Comparison of ENCODE assay signal across 16 mouse cellular contexts in the genomic region with DNA sequence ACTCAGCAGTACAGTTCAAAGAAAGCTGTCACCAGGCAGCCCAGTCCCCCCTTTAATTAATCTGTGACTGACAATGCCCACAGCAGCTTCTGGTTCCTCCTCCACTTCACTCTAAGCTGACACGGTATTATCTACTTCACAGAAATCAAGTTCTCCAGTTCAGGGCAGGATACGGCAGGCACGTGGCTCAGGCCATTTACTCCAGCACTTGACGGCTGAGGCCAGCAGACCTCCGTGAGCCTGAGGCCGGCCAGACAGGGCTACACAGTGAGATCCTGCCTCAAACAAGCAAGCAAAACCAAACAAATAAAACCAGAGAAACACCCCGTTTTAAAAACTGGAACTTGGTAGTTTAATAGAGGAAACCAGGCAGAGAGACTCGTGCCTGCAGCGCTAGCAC. TPM values are rescaled to one million over a fixed set of nuclear protein-coding genes. Genes with fewer than 3 reads are reported as not detected.
DNase-seq lines count a peak whose midpoint lies in the region; ATAC-seq and TF ChIP-seq lines count a peak whose summit lies in the region.
"Had no signal": no experiment of that assay in that cellular context is flagged by ENCODE, and none has a peak within 500 bp of the region (broad histone marks: within the 10 kb centered on the region; RNA-seq: fewer than 3 reads in every experiment).

No protein-coding gene starts in this region.

- H3K4me3 ChIP-seq in hindbrain, embryonic 15.5 days = no peak overlapping the region
- no peak overlapping the region for H3K4me3 ChIP-seq in hindbrain, embryonic 14.5 days (replicated peaks; ENCODE audit: low read length)
- no peak overlapping the region for H3K4me3 ChIP-seq in neural tube, embryonic 15.5 days (replicated peaks)
- H3K4me3 ChIP-seq in heart, embryonic 16.5 days (ENCODE audit: low read length) = no peak overlapping the region
- H3K4me3 ChIP-seq in forebrain, postnatal 0 days (ENCODE audit: low read depth, low read length) = no peak overlapping the region
- H3K4me3 ChIP-seq in forebrain, embryonic 15.5 days = no peak overlapping the region
- H3K4me3 ChIP-seq: midbrain, embryonic 13.5 days; neural tube, embryonic 12.5 days had no signal

- H3K9me3 ChIP-seq in hindbrain, embryonic 15.5 days = no peaks in the 10 kb centered on the region
- H3K9me3 ChIP-seq in hindbrain, embryonic 14.5 days (ENCODE audit: control insufficient read depth, low read length) = no peaks in the 10 kb centered on the region
- no peaks in the 10 kb centered on the region for H3K9me3 ChIP-seq in neural tube, embryonic 15.5 days (replicated peaks)
- H3K9me3 ChIP-seq in heart, embryonic 16.5 days (replicated peaks; ENCODE audit: control insufficient read depth, low read length) = no peaks in the 10 kb centered on the region
- no peaks in the 10 kb centered on the region for H3K9me3 ChIP-seq in forebrain, postnatal 0 days (ENCODE audit: low read length)
- H3K9me3 ChIP-seq in forebrain, embryonic 15.5 days = no peaks in the 10 kb centered on the region
- H3K9me3 ChIP-seq: midbrain, embryonic 13.5 days; neural tube, embryonic 12.5 days had no signal

- H3K9ac ChIP-seq in hindbrain, embryonic 15.5 days = no peak overlapping the region
- no peak overlapping the region for H3K9ac ChIP-seq in hindbrain, embryonic 14.5 days
- H3K9ac ChIP-seq in neural tube, embryonic 15.5 days (replicated peaks) = no peak overlapping the region
- peak overlapping the region; percentile 56 for H3K9ac ChIP-seq in heart, embryonic 16.5 days (ENCODE audit: low read length)
- H3K9ac ChIP-seq in forebrain, postnatal 0 days = no peak overlapping the region
- no peak overlapping the region for H3K9ac ChIP-seq in forebrain, embryonic 15.5 days (replicated peaks)
- H3K9ac ChIP-seq: midbrain, embryonic 13.5 days; neural tube, embryonic 12.5 days had no signal

- 60% methylated on average over 9 of the region's 9 CpGs for WGBS in hindbrain, embryonic 15.5 days
- 65% methylated on average over 9 of the region's 9 CpGs for WGBS in hindbrain, embryonic 14.5 days
- WGBS in neural tube, embryonic 15.5 days = 80% methylated on average over 9 of the region's 9 CpGs
- WGBS in heart, embryonic 16.5 days = 44% methylated on average over 9 of the region's 9 CpGs
- 56% methylated on average over 9 of the region's 9 CpGs for WGBS in forebrain, postnatal 0 days
- WGBS in forebrain, embryonic 15.5 days = 74% methylated on average over 9 of the region's 9 CpGs

- no peaks in the 10 kb centered on the region for H3K4me1 ChIP-seq in hindbrain, embryonic 15.5 days (replicated peaks)
- no peaks in the 10 kb centered on the region for H3K4me1 ChIP-seq in hindbrain, embryonic 14.5 days (replicated peaks; ENCODE audit: control insufficient read depth, insufficient read depth, low read length)
- peaks cover 8% of the 10 kb centered on the region; the same call in 1 of the 2 replicates for H3K4me1 ChIP-seq in neural tube, embryonic 15.5 days
- peaks cover 53% of the 10 kb centered on the region for H3K4me1 ChIP-seq in heart, embryonic 16.5 days (ENCODE audit: control insufficient read depth, insufficient read depth, low read length)
- H3K4me1 ChIP-seq in forebrain, postnatal 0 days (ENCODE audit: insufficient read depth) = no peaks in the 10 kb centered on the region
- H3K4me1 ChIP-seq in forebrain, embryonic 15.5 days = no peaks in the 10 kb centered on the region; the same call in 1 of the 2 replicates
- H3K4me1 ChIP-seq: neural tube, embryonic 12.5 days had no signal

- H3K27ac ChIP-seq in hindbrain, embryonic 15.5 days (replicated peaks) = 0 out of 2 replicates have a peak overlapping the region, but pooled peaks have one; percentile 38
- H3K27ac ChIP-seq in hindbrain, embryonic 14.5 days = no peak overlapping the region
- peak overlapping the region; percentile 28; the same call in 1 of the 2 replicates for H3K27ac ChIP-seq in neural tube, embryonic 15.5 days (replicated peaks)
- peak overlapping the region; percentile 95 for H3K27ac ChIP-seq in heart, embryonic 16.5 days (ENCODE audit: low read length)
- H3K27ac ChIP-seq in forebrain, postnatal 0 days (ENCODE audit: low read depth, low read length) = no peak overlapping the region
- H3K27ac ChIP-seq in forebrain, embryonic 15.5 days (replicated peaks) = no peak overlapping the region
- H3K27ac ChIP-seq: midbrain, embryonic 13.5 days; neural tube, embryonic 12.5 days had no signal

- peaks cover 27% of the 10 kb centered on the region for H3K36me3 ChIP-seq in hindbrain, embryonic 15.5 days
- H3K36me3 ChIP-seq in hindbrain, embryonic 14.5 days (replicated peaks; ENCODE audit: control insufficient read depth, insufficient read depth) = peaks cover 61% of the 10 kb centered on the region
- H3K36me3 ChIP-seq in neural tube, embryonic 15.5 days = peaks cover 46% of the 10 kb centered on the region
- H3K36me3 ChIP-seq in heart, embryonic 16.5 days (ENCODE audit: control insufficient read depth, insufficient read depth) = peaks cover 17% of the 10 kb centered on the region
- H3K36me3 ChIP-seq in forebrain, postnatal 0 days (ENCODE audit: insufficient read depth) = peaks cover 58% of the 10 kb centered on the region
- H3K36me3 ChIP-seq in forebrain, embryonic 15.5 days = peaks cover 45% of the 10 kb centered on the region

- DNase-seq in hindbrain, embryonic 14.5 days (ENCODE audit: low spot score) = no peak
- DNase-seq in neural tube, embryonic 10.5 days (ENCODE audit: extremely low spot score, low spot score) = no peak
- DNase-seq in forebrain, postnatal 0 days = no peak
- DNase-seq: lung, postnatal 10 days; thymus, adult 2 months had no signal

- H3K4me2 ChIP-seq in hindbrain, embryonic 15.5 days = no peak overlapping the region
- no peak overlapping the region for H3K4me2 ChIP-seq in hindbrain, embryonic 14.5 days (replicated peaks)
- no peak overlapping the region for H3K4me2 ChIP-seq in neural tube, embryonic 15.5 days
- peak overlapping the region; percentile 38 for H3K4me2 ChIP-seq in heart, embryonic 16.5 days (ENCODE audit: low read depth, low read length)
- H3K4me2 ChIP-seq in forebrain, postnatal 0 days (ENCODE audit: low read depth) = no peak overlapping the region
- no peak overlapping the region for H3K4me2 ChIP-seq in forebrain, embryonic 15.5 days (replicated peaks)
- H3K4me2 ChIP-seq: midbrain, embryonic 13.5 days; neural tube, embryonic 12.5 days had no signal

- no peaks in the 10 kb centered on the region for H3K27me3 ChIP-seq in hindbrain, embryonic 15.5 days
- no peaks in the 10 kb centered on the region for H3K27me3 ChIP-seq in hindbrain, embryonic 14.5 days (ENCODE audit: control insufficient read depth, insufficient read depth, low read length)
- no peaks in the 10 kb centered on the region for H3K27me3 ChIP-seq in neural tube, embryonic 15.5 days (replicated peaks)
- no peaks in the 10 kb centered on the region for H3K27me3 ChIP-seq in heart, embryonic 16.5 days (ENCODE audit: control insufficient read depth, insufficient read depth, low read length)
- no peaks in the 10 kb centered on the region for H3K27me3 ChIP-seq in forebrain, postnatal 0 days (ENCODE audit: insufficient read depth, low read length)
- H3K27me3 ChIP-seq in forebrain, embryonic 15.5 days = no peaks in the 10 kb centered on the region
- H3K27me3 ChIP-seq: CH12.LX; midbrain, embryonic 13.5 days; neural tube, embryonic 12.5 days had no signal

- TF ChIP-seq CTCF in forebrain, postnatal 0 days (IDR thresholded peaks at IDR 0.05; ENCODE audit: low read depth) = no peak

- no peak for ATAC-seq in hindbrain, embryonic 15.5 days (ENCODE audit: low FRiP score, low read depth)
- ATAC-seq in hindbrain, embryonic 14.5 days (ENCODE audit: low FRiP score) = no peak
- ATAC-seq in neural tube, embryonic 15.5 days (ENCODE audit: low FRiP score) = no peak
- peak; percentile 49 for ATAC-seq in heart, embryonic 16.5 days (replicated peaks; ENCODE audit: extremely low read depth, insufficient read depth, low FRiP score)
- ATAC-seq in forebrain, postnatal 0 days = no peak
- no peak for ATAC-seq in forebrain, embryonic 15.5 days (replicated peaks)
- ATAC-seq: forebrain, embryonic 16.5 days; midbrain, embryonic 13.5 days had no signal

RNA-seq across cellular contexts. Expression of a gene that starts 21.1 kb away (rescaled TPM):
- polyA plus RNA-seq in hindbrain, embryonic 15.5 days (2015; fragmentation: Nextera tagmentation; extraction: Ambion mirVana) = 67.4 and 71.9 TPM in 2 replicates
- polyA plus RNA-seq in hindbrain, embryonic 14.5 days (2014; fragmentation: Nextera tagmentation; extraction: Ambion mirVana) = 68.0 and 76.5 TPM in 2 replicates
- 70.8 and 74.9 TPM in 2 replicates for polyA plus RNA-seq in neural tube, embryonic 15.5 days (2015; fragmentation: Nextera tagmentation; extraction: Ambion mirVana)
- polyA plus RNA-seq in heart, embryonic 16.5 days (2015; fragmentation: Nextera tagmentation; extraction: Ambion mirVana) = 22.2 and 22.6 TPM in 2 replicates
- 35.0 and 70.3 TPM in 2 replicates for total RNA-seq in forebrain, postnatal 0 days (2014; rRNA removed)
- 85.2 and 92.8 TPM in 2 replicates for polyA plus RNA-seq in forebrain, postnatal 0 days (2015; fragmentation: Nextera tagmentation; extraction: Ambion mirVana)
- 34.8 and 37.4 TPM in 2 replicates for polyA plus RNA-seq in forebrain, embryonic 15.5 days (2015; fragmentation: Nextera tagmentation; extraction: Ambion mirVana)

RNA-seq across cellular contexts. Expression of a gene that starts 30.4 kb away (rescaled TPM):
- 134 and 149 TPM in 2 replicates for polyA plus RNA-seq in hindbrain, embryonic 15.5 days (2015; fragmentation: Nextera tagmentation; extraction: Ambion mirVana)
- 136 and 148 TPM in 2 replicates for polyA plus RNA-seq in hindbrain, embryonic 14.5 days (2014; fragmentation: Nextera tagmentation; extraction: Ambion mirVana)
- 129 and 207 TPM in 2 replicates for polyA plus RNA-seq in neural tube, embryonic 15.5 days (2015; fragmentation: Nextera tagmentation; extraction: Ambion mirVana)
- polyA plus RNA-seq in heart, embryonic 16.5 days (2015; fragmentation: Nextera tagmentation; extraction: Ambion mirVana) = 135 and 186 TPM in 2 replicates
- total RNA-seq in forebrain, postnatal 0 days (2014; rRNA removed) = 84.7 and 99.1 TPM in 2 replicates
- polyA plus RNA-seq in forebrain, postnatal 0 days (2015; fragmentation: Nextera tagmentation; extraction: Ambion mirVana) = 122 and 123 TPM in 2 replicates
- polyA plus RNA-seq in forebrain, embryonic 15.5 days (2015; fragmentation: Nextera tagmentation; extraction: Ambion mirVana) = 106 and 121 TPM in 2 replicates

RNA-seq across cellular contexts. Expression of a gene that starts 36.6 kb away (rescaled TPM):
- polyA plus RNA-seq in hindbrain, embryonic 15.5 days (2015; fragmentation: Nextera tagmentation; extraction: Ambion mirVana) = 247 and 265 TPM in 2 replicates
- polyA plus RNA-seq in hindbrain, embryonic 14.5 days (2014; fragmentation: Nextera tagmentation; extraction: Ambion mirVana) = 107 and 115 TPM in 2 replicates
- 229 and 253 TPM in 2 replicates for polyA plus RNA-seq in neural tube, embryonic 15.5 days (2015; fragmentation: Nextera tagmentation; extraction: Ambion mirVana)
- 162 and 176 TPM in 2 replicates for polyA plus RNA-seq in heart, embryonic 16.5 days (2015; fragmentation: Nextera tagmentation; extraction: Ambion mirVana)
- total RNA-seq in forebrain, postnatal 0 days (2014; rRNA removed) = 324 and 329 TPM in 2 replicates
- 249 TPM in 2 replicates for polyA plus RNA-seq in forebrain, postnatal 0 days (2015; fragmentation: Nextera tagmentation; extraction: Ambion mirVana)
- 273 and 295 TPM in 2 replicates for polyA plus RNA-seq in forebrain, embryonic 15.5 days (2015; fragmentation: Nextera tagmentation; extraction: Ambion mirVana)

RNA-seq across cellular contexts. Expression of a gene that starts 48.4 kb away (rescaled TPM):
- not detected in 2 replicates for polyA plus RNA-seq in hindbrain, embryonic 15.5 days (2015; fragmentation: Nextera tagmentation; extraction: Ambion mirVana)
- not detected in 2 replicates for polyA plus RNA-seq in hindbrain, embryonic 14.5 days (2014; fragmentation: Nextera tagmentation; extraction: Ambion mirVana)
- polyA plus RNA-seq in neural tube, embryonic 15.5 days (2015; fragmentation: Nextera tagmentation; extraction: Ambion mirVana) = not detected in 2 replicates
- not detected in 2 replicates for polyA plus RNA-seq in heart, embryonic 16.5 days (2015; fragmentation: Nextera tagmentation; extraction: Ambion mirVana)
- not detected in 2 replicates for total RNA-seq in forebrain, postnatal 0 days (2014; rRNA removed)
- not detected in 2 replicates for polyA plus RNA-seq in forebrain, postnatal 0 days (2015; fragmentation: Nextera tagmentation; extraction: Ambion mirVana)
- not detected in 2 replicates for polyA plus RNA-seq in forebrain, embryonic 15.5 days (2015; fragmentation: Nextera tagmentation; extraction: Ambion mirVana)
- total RNA-seq: CH12.LX; gastrocnemius, postnatal 36 days; liver, adult 2 months had no signal
- polyA plus RNA-seq: forebrain, embryonic 16.5 days; large intestine, adult 2 months; liver, adult 2 months; midbrain, embryonic 13.5 days; neural tube, embryonic 12.5 days; thymus, adult 2 months had no signal

RNA-seq across cellular contexts. Expression of a gene that starts 49.8 kb away (rescaled TPM):
- 455 and 507 TPM in 2 replicates for polyA plus RNA-seq in hindbrain, embryonic 15.5 days (2015; fragmentation: Nextera tagmentation; extraction: Ambion mirVana)
- 489 and 624 TPM in 2 replicates for polyA plus RNA-seq in hindbrain, embryonic 14.5 days (2014; fragmentation: Nextera tagmentation; extraction: Ambion mirVana)
- 483 and 558 TPM in 2 replicates for polyA plus RNA-seq in neural tube, embryonic 15.5 days (2015; fragmentation: Nextera tagmentation; extraction: Ambion mirVana)
- polyA plus RNA-seq in heart, embryonic 16.5 days (2015; fragmentation: Nextera tagmentation; extraction: Ambion mirVana) = 511 and 514 TPM in 2 replicates
- total RNA-seq in forebrain, postnatal 0 days (2014; rRNA removed) = 1,348 and 1,517 TPM in 2 replicates
- 502 and 620 TPM in 2 replicates for polyA plus RNA-seq in forebrain, postnatal 0 days (2015; fragmentation: Nextera tagmentation; extraction: Ambion mirVana)
- polyA plus RNA-seq in forebrain, embryonic 15.5 days (2015; fragmentation: Nextera tagmentation; extraction: Ambion mirVana) = 578 and 580 TPM in 2 replicates

Comparison
In these comparisons a context has a peak if more than half of its experiments do, and no peak if none do; other contexts are left out.
1. H3K27ac ChIP-seq: peak in hindbrain, embryonic 15.5 days (single experiment), neural tube, embryonic 15.5 days (single experiment) and heart, embryonic 16.5 days (single experiment); none in hindbrain, embryonic 14.5 days (single experiment), forebrain, postnatal 0 days (single experiment) and forebrain, embryonic 15.5 days (single experiment).